Mouse (Mus musculus) mouse embryonic stem cell (cell line): ENCODE results near the gene Gm13277.
"Not testable (repeated sequence)": the region's sequence is repeated elsewhere in the genome, so short reads cannot be mapped to it uniquely, and the experiment has no call there.

Experiments used
- in situ Hi-C, 2 experiments: fragments of 300-500 bp; cut with MboI; formaldehyde crosslinking; loops; 1 replicate in 1 of 2; 3 replicates in 1 of 2; pipeline ENCODE4 v1.14.3; 2019 to 2020; ENCODE audit warnings: low sequenced_read_pairs in 2 of 2, low pct_unique_long_range_greater_than_20kb in 1 of 2, mixed read lengths in 1 of 2; ENCODE audit not compliant: unreplicated experiment in 1 of 2

The Gm13277 gene

DNA sequence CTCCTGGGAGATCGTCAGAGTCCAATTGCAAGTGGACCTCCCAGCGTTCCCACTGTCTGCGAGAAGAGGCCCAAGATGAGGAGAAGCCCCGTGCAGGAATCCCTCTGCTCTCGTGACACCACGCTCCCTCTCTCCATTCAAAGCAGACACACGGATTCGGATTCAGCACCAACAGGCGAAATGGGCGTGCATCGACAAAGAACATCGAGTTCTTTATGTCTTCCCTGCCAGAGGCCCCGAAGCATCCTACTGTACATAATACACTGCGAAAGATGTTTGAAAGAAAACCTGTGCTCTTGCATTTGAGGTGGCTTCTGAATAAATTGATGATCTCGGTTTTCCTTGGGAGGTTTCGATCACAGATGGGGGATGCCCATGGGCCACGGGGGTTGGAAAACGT is 8.1 kb upstream of the Gm13277 start:
- in situ Hi-C loops, result not testable (repeated sequence)

DNA sequence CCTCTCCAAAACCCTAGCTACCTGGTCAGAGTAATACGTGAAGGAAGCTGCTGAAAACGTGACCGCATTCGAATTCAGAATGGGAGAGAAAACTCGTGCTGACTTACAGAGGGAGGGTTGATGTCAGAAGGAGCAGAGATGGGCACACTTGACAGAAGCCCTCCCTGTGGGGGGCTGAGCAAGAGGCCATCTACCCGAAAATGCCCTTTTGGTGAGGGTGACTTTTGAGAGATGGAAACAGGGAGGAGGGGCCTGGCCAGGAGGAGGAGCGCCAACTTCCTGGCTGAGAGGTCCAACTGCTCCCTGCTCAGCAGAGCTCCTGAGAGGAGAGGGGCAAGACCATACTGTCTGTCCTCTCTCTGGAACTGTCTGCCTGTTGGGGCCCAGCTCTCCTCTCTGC is 6.6 kb upstream of the Gm13277 start, which contains the start of gene Ifnz:
Gene Ifnz (plus strand): TSS at position 301 of the 400 bp plus-strand sequence.
- in situ Hi-C loops, result not testable (repeated sequence)

- in situ Hi-C loops, result not testable (repeated sequence)
These were observed 6.1 kb upstream of the Gm13277 start for GRCm38 (mm10) chr4:88782335-88782734.

DNA sequence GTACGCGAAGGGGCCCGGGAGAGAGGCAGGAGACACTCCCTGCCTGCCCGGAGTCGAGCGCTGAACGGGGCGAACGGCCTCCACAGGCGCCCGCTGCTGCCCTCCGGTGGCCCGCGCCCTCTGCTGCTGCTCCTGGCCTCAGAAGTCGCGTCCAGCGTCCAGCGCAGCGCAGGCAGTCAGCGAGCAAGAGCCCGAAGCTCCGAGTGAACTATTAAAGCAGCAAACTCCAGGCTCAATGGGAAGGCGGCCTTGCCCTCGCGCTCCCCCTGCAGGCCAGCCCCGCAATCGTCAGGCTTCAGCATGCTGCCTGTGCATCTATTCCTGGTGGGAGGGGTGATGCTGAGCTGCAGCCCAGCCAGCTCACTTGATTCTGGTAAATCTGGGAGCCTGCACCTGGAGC is 3.0 kb upstream of the Gm13277 start, which contains the start of gene Gm13276:
Gene Gm13276 (plus strand): TSS at position 301 of the 400 bp plus-strand sequence.
- in situ Hi-C loops, result not testable (repeated sequence)

GRCm38 (mm10) chr4:88791250-88791649 is 2.8 kb downstream of the Gm13277 start, which contains the start of gene Gm13278:
Gm13278 (plus strand) TSS chr4:88791550.
- in situ Hi-C loops, result not testable (repeated sequence)

DNA sequence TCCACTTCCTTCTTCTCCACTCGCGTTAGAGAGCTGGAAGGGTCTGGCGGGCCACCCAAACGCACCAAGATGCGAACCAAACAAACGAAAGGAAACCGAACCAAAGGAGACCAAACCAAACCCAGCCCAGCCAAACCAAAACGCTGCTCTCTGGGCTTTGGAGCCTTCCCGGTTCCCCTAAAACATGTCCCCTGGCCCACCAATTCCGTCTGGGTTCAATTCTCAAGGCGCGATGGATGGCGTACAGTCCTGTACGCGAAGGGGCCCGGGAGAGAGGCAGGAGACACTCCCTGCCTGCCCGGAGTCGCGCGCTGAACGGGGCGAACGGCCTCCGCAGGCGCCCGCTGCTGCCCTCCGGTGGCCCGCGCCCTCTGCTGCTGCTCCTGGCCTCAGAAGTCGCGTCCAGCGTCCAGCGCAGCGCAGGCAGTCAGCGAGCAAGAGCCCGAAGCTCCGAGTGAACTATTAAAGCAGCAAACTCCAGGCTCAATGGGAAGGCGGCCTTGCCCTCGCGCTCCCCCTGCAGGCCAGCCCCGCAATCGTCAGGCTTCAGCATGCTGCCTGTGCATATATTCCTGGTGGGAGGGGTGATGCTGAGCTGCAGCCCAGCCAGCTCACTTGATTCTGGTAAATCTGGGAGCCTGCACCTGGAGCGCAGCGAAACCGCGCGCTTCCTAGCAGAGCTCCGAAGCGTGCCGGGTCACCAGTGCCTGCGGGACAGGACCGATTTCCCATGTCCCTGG is 5.7 kb downstream of the Gm13277 start, which contains the start of gene Gm13275:
Gene Gm13275 (plus strand): TSS at position 552 of the 740 bp plus-strand sequence.
- in situ Hi-C loops, result not testable (repeated sequence)

- in situ Hi-C loops, result not testable (repeated sequence)
These were observed 8.7 kb downstream of the Gm13277 start, which contains the start of gene Gm13279 for GRCm38 (mm10) chr4:88797097-88797496. Gm13279 (plus strand) TSS chr4:88797397.

DNA sequence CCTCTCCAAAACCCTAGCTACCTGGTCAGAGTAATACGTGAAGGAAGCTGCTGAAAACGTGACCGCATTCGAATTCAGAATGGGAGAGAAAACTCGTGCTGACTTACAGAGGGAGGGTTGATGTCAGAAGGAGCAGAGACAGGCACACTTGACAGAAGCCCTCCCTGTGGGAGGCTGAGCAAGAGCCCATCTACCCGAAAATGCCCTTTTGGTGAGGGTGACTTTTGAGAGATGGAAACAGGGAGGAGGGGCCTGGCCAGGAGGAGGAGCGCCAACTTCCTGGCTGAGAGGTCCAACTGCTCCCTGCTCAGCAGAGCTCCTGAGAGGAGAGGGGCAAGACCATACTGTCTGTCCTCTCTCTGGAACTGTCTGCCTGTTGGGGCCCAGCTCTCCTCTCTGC is 10.9 kb downstream of the Gm13277 start, which contains the start of gene Gm13285:
Gene Gm13285 (plus strand): TSS at position 301 of the 400 bp plus-strand sequence.
- in situ Hi-C loops, result not testable (repeated sequence)

GRCm38 (mm10) chr4:88802954-88803353 is 14.5 kb downstream of the Gm13277 start, which contains the start of gene Gm13287:
Gm13287 (plus strand) TSS chr4:88803254.
- in situ Hi-C loops, result not testable (repeated sequence)

GRCm38 (mm10) chr4:88805231-88805630 is 16.8 kb downstream of the Gm13277 start, which contains the start of gene Gm13288:
Gm13288 (plus strand) TSS chr4:88805531.
- in situ Hi-C loops, result not testable (repeated sequence)

DNA sequence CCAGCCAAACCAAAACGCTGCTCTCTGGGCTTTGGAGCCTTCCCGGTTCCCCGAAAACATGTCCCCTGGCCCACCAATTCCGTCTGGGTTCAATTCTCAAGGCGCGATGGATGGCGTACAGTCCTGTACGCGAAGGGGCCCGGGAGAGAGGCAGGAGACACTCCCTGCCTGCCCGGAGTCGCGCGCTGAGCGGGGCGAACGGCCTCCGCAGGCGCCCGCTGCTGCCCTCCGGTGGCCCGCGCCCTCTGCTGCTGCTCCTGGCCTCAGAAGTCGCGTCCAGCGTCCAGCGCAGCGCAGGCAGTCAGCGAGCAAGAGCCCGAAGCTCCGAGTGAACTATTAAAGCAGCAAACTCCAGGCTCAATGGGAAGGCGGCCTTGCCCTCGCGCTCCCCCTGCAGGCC is 17.3 kb downstream of the Gm13277 start:
- in situ Hi-C loops, result not testable (repeated sequence)

DNA sequence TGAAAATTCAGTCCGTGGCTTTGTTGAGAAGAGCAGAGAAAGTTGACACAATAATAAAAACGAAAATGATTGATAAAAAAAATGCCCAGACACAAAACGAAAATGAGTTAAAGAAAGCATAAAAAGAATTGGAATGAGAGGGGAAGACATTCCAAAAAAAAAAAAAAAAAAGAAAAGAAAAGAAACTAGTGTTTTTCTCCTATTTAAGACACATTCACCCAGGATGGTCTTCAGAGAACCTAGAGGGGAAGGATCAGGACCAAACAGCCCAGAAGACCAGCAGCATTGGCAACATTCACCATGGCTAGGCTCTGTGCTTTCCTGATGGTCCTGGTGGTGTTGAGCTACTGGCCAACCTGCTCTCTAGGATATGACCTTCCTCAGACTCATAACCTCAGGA is 27.5 kb downstream of the Gm13277 start, which contains the start of gene Ifna7:
Gene Ifna7 (plus strand): TSS at position 301 of the 400 bp plus-strand sequence.
- in situ Hi-C loops, result loop anchor here in 1 of 2 experiments (10.0 kb wide), 1 partner anchor 131 kb away; the partner anchor contains the start of gene Ifna2

GRCm38 (mm10) chr4:88819659-88820058 is 31.2 kb downstream of the Gm13277 start, which contains the start of gene Ifna11:
Ifna11 (plus strand) TSS chr4:88819959.
- in situ Hi-C loops, result loop anchor here in 1 of 2 experiments (10.0 kb wide), 1 partner anchor 135 kb away; the partner anchor contains the start of gene Ifna2

GRCm38 (mm10) chr4:88822995-88823394 is 34.6 kb downstream of the Gm13277 start:
- in situ Hi-C loops, result no loop called here

GRCm38 (mm10) chr4:88827116-88827515 is 38.7 kb downstream of the Gm13277 start, which contains the start of gene Ifna6:
Ifna6 (plus strand) TSS chr4:88827416.
- in situ Hi-C loops, result not testable (repeated sequence)

GRCm38 (mm10) chr4:88830523-88830922 is 42.1 kb downstream of the Gm13277 start:
- in situ Hi-C loops, result no loop called here

DNA sequence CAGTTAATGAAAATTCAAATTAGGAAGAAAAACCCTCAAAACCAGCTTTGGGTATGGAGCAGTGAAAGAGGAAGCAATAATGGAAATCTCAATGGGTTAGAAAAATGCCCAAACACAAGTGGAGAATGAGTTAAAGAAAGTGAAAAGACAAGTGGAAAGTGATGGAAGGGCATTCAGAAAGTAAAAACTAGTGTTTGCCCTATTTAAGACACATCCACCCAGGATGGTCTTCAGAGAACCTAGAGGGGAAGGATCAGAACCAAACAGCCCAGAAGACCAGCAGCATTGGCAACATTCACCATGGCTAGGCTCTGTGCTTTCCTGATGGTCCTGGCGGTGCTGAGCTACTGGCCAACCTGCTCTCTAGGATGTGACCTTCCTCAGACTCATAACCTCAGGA is 46.8 kb downstream of the Gm13277 start, which contains the start of gene Ifna5:
Gene Ifna5 (plus strand): TSS at position 301 of the 400 bp plus-strand sequence.
- in situ Hi-C loops, result not testable (repeated sequence)
